Mouse (Mus musculus) forebrain, embryonic 12.5 days (tissue): ENCODE results near the gene Srsf4. TPM values are rescaled to one million over a fixed set of nuclear protein-coding genes. Genes with fewer than 3 reads are reported as not detected.

Experiments
- ATAC-seq: fragments of 200-750 bp; cut with Nextera tagmentation; 2 replicates; pipeline ENCODE4 v1.8.0; 2017; ENCODE audit warnings: moderate TSS enrichment; ENCODE audit not compliant: low FRiP score
- H3K27ac ChIP-seq: fragments of 300-500 bp; sonication (generic); 2 replicates; pipeline ENCODE4 v1.5.1; 2016; ENCODE audit warnings: mild to moderate bottlenecking
- H3K27me3 ChIP-seq: fragments of 300-500 bp; sonication (generic); 2 replicates; pipeline ENCODE4 v1.6.1; 2016; ENCODE audit warnings: mild to moderate bottlenecking
- H3K36me3 ChIP-seq: fragments of 300-500 bp; sonication (generic); replicated peaks from 2 replicates; pipeline ENCODE4 v1.6.1; 2016; ENCODE audit warnings: mild to moderate bottlenecking
- H3K4me1 ChIP-seq: fragments of 300-500 bp; sonication (generic); 2 replicates; pipeline ENCODE4 v1.6.1; 2016
- H3K4me2 ChIP-seq: fragments of 300-500 bp; sonication (generic); 2 replicates; pipeline ENCODE4 v1.6.1; 2016; ENCODE audit warnings: mild to moderate bottlenecking, moderate library complexity
- H3K4me3 ChIP-seq: fragments of 300-500 bp; sonication (generic); replicated peaks from 2 replicates; pipeline ENCODE4 v1.5.1; 2016; ENCODE audit warnings: mild to moderate bottlenecking
- H3K9ac ChIP-seq: fragments of 300-500 bp; sonication (generic); 2 replicates; pipeline ENCODE4 v1.6.1; 2016; ENCODE audit warnings: mild to moderate bottlenecking
- H3K9me3 ChIP-seq: fragments of 300-500 bp; sonication (generic); 2 replicates; pipeline ENCODE4 v1.6.1; 2016
- WGBS: fragments of 180-500 bp; shearing (Covaris S2); methylation state at CpG from one replicate; pipeline ENCODE4 v1.1.7; 2016; 5-methylcytosine and 5-hydroxymethylcytosine counted together
- polyA plus RNA-seq: library from polyadenylated mRNA; unstranded; fragments of >200 nt; fragmentation: Nextera tagmentation; extraction: Ambion mirVana; gene quantifications from 2 replicates; pipeline ENCODE4 v1.2.1, GENCODE M21; 2016

Srsf4 gene
- polyA plus RNA-seq, 1 experiment from 2014 or later, result 193 TPM

DNA sequence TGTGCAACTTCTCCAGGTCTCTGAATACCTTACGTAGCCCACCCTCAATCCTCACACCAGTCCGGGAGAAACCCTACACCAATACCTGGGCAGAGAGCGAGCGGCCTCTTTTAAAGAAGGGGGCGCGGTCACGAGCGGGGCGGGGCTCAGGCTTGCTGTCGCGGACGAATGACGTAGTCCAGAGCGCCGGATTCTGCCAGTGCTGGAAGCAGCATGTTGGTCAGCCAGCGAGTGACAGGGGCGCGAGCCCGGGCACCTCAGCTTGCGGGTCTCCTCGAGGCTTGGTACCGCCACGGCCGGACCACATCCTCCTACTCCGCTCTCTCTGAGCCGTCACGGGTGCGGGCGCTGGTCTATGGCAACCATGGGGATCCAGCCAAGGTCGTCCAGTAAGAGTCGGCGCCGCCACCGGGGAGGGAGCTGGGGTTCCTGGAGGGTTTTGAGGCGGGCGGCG lies 30.1 kb upstream of the Srsf4 start, which contains the start of gene Mecr:
Gene Mecr, plus strand, starts transcription at position 181 of the 454 bp plus-strand sequence.
- peak within 1 kb of the TSS; percentile 94 for H3K4me2 ChIP-seq
- peak within 1 kb of the TSS; percentile 73 for H3K9ac ChIP-seq
- peaks cover 30% of the 10 kb centered on the region for H3K27me3 ChIP-seq
- H3K36me3 ChIP-seq, result no peaks in the 10 kb centered on the region
- ATAC-seq, result peak; percentile 88
- WGBS, result under 1% methylated on average over 37 of the region's 37 CpGs
- peaks cover 16% of the 10 kb centered on the region for H3K4me1 ChIP-seq
- no peak within 1 kb of the TSS for H3K27ac ChIP-seq
- peak within 1 kb of the TSS; percentile 90 for H3K4me3 ChIP-seq
- H3K9me3 ChIP-seq, result no peaks in the 10 kb centered on the region

DNA sequence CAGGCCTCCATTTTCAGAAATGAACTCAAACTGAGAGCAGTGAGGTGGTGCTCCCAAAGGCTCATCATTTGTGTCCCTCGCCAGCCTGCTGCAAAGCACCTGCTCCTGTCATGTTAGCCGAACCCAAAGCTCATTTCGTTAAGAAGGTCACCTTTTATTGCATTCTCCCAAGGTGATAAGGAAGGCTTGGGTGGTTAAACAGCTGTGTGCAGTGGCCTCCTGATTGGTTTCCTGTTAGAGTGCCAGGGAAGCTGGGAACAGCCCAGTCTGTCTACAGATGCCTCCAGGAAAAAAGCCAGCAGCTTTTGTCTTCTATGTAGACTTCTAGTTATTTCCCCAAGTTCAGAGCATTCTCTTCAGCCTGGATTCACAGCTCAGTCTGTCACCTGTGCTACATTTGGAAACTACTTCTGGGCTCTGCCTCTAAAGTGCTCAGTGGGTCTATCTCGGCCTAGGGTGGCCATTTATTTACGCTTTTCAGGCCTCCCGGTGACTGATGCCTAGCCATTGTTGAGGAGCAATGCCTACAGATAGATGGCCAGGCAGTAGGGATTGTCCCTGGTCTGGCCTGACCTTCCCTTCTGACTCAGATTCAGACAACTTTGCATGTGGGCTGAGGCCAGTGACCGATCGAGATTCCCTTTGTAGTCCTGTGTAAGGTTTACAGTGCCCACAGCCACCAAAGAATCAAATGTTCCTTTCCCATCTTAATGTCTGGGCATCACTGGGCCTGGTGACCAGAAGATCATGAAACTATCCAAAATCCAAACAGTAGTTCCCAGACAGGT lies 27.2 kb upstream of the Srsf4 start:
- Histone ChIP-seq H3K36me3 (no peaks in the 10 kb centered on the region), H3K27me3 (0 out of 2 replicates have a peak, but pooled peaks cover 9% of the 10 kb centered on the region), H3K4me3 (no peak overlapping the region), H3K9me3 (no peaks in the 10 kb centered on the region), H3K9ac (no peak overlapping the region), H3K4me1 (peaks cover 24% of the 10 kb centered on the region), H3K4me2 (no peak overlapping the region), H3K27ac (no peak overlapping the region)
- WGBS, result 87% methylated on average over 8 of the region's 8 CpGs
- no peak for ATAC-seq

- no peak for ATAC-seq
- Histone ChIP-seq H3K4me2 (no peak overlapping the region), H3K36me3 (no peaks in the 10 kb centered on the region), H3K9me3 (no peaks in the 10 kb centered on the region), H3K4me1 (peaks cover 22% of the 10 kb centered on the region), H3K27me3 (no peaks in the 10 kb centered on the region), H3K9ac (no peak overlapping the region), H3K4me3 (no peak overlapping the region), H3K27ac (no peak overlapping the region)
- WGBS, result 86% methylated on average over 6 of the region's 6 CpGs
Observed at GRCm38 (mm10) chr4:131848082-131848481, 25.3 kb upstream of the Srsf4 start.

DNA sequence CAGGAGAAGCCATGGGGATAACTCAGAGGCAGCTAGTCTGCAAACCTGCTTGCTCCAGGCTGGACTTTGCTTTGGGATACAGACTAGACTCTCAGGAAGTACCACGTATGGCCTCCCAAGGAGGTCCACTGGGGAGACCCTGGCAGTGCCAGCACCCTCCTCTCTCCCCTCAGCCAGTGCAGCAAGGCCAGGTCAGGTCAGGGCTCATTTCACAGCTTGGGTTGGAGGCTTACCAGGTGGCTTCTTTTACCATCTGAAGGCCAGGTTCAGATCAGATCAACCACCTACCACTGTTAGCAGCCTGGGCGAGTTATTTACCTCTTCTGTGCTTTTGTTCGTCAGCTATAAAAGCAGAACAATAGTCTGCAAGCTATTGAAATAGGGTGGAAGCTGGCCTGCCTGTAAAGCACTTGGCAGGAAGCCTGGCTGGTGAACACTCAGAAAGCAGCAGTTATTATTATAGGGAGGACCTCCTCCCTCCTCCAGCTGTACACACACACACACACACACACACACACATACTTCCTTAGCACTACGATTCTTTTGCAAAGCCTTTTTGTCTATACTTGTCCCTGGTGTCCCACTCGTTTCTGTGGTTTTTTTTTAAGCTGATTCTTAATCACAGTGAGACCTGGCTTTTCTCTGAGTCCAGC lies 23.3 kb upstream of the Srsf4 start:
- Histone ChIP-seq H3K9me3 (no peaks in the 10 kb centered on the region), H3K4me2 (no peak overlapping the region), H3K9ac (no peak overlapping the region), H3K27me3 (no peaks in the 10 kb centered on the region), H3K27ac (peak overlapping the region; percentile 76), H3K4me3 (no peak overlapping the region), H3K4me1 (peaks cover 11% of the 10 kb centered on the region; the same call in 1 of the 2 replicates), H3K36me3 (no peaks in the 10 kb centered on the region)
- ATAC-seq, result no peak
- WGBS, result 17% methylated on average over 5 of the region's 5 CpGs

GRCm38 (mm10) chr4:131854950-131855349 lies 18.5 kb upstream of the Srsf4 start:
- Histone ChIP-seq H3K4me1 (peaks cover 8% of the 10 kb centered on the region; the same call in 1 of the 2 replicates), H3K9me3 (no peaks in the 10 kb centered on the region)
- ATAC-seq, result no peak

DNA sequence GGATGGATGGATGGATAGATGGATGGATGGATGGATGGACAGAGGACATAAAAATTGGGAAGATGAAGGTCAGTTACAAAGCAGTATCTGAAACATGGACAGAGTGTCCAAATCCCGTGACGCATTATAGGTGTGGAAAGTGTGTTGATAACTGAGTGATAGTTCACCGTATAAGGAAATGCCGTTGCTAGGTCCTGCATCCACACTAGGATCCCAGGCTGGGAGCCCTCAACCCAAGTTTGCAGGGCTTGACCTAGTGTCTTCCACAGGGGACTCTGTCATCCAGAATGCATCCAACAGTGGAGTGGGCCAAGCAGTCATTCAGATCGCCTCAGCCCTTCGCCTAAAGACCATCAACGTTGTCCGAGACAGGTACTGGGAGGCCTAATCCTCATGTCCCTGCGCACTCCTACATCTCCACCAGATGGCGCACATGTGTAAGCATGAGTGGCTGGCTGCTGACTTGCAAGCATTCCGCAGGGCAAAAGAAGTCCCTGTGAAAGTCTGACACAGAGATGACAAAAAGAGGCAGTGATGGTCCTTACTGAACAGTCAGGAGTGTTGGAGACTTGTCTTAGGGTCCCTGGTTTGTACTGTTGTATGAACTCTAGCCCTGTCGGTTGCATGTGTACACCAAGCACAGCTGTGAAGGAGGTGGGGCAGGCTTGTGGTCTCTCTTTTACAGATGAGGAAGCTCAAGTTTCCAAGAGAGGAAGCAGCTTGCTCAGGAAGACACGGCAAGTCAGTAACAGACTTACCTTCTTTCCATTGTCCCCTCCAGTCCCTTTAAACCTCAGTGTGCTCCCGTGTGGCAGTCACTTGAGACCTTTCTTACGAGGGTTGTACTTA lies 12.7 kb upstream of the Srsf4 start:
- ATAC-seq, result no peak
- Histone ChIP-seq H3K9me3 (no peaks in the 10 kb centered on the region), H3K27me3 (no peaks in the 10 kb centered on the region), H3K9ac (no peak overlapping the region), H3K27ac (no peak overlapping the region), H3K4me1 (no peaks in the 10 kb centered on the region), H3K36me3 (peaks cover 26% of the 10 kb centered on the region), H3K4me2 (no peak overlapping the region), H3K4me3 (no peak overlapping the region)
- WGBS, result 49% methylated on average over 15 of the region's 15 CpGs

More at GRCm38 (mm10) chr4:131854950-131855349, 18.5 kb upstream of the Srsf4 start:
- H3K4me3 ChIP-seq, result no peak overlapping the region
- no peak overlapping the region for H3K9ac ChIP-seq
- no peak overlapping the region for H3K4me2 ChIP-seq
- no peaks in the 10 kb centered on the region for H3K27me3 ChIP-seq
- H3K36me3 ChIP-seq, result peaks cover 8% of the 10 kb centered on the region
- 83% methylated on average over 5 of the region's 5 CpGs for WGBS
- H3K27ac ChIP-seq, result no peak overlapping the region

GRCm38 (mm10) chr4:131861341-131861739 lies 12.1 kb upstream of the Srsf4 start:
- Histone ChIP-seq H3K9me3 (no peaks in the 10 kb centered on the region), H3K36me3 (peaks cover 31% of the 10 kb centered on the region), H3K4me1 (no peaks in the 10 kb centered on the region), H3K4me3 (no peak overlapping the region), H3K9ac (no peak overlapping the region), H3K27ac (no peak overlapping the region), H3K4me2 (no peak overlapping the region), H3K27me3 (no peaks in the 10 kb centered on the region)
- 87% methylated on average over 4 of the region's 4 CpGs for WGBS
- ATAC-seq, result no peak

DNA sequence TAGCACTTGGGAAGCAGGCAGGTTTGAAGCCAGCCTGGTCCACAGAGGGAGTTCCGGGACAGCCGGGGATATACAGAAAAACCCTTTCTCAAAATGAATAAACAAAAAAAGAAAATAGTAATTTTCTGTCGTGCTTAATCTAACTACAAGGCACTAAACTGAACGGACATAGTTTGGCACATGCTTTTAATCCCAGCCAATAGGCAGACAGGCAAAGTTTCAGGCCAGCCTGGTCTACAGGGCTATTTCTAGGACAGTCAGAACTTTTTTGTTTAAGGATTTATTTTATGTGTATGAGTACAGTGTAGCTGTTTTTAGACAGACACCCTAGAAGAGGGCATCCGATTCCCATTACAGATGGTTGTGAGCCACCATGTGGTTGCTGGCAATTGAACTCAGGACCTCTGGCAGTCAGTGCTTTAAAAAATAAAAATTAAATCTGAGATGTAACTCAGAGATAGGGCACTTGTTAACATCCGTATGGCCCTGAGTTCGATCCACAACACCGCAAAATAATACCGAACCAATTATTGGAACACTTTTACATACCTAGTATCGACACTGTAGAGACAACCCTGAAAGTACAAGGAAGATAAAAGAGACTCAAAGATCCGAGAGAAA lies 635 bp upstream of the Srsf4 start:
- Histone ChIP-seq H3K27me3 (no peaks in the 10 kb centered on the region), H3K4me1 (peaks cover 32% of the 10 kb centered on the region), H3K4me2 (peak overlapping the region; percentile 61), H3K27ac (peak overlapping the region; percentile 100), H3K9ac (peak overlapping the region; percentile 99), H3K4me3 (peak overlapping the region; percentile 94), H3K36me3 (peaks cover 9% of the 10 kb centered on the region; the same call in 1 of the 2 replicates), H3K9me3 (no peaks in the 10 kb centered on the region)
- WGBS, result 11% methylated on average over 11 of the region's 11 CpGs
- peak; percentile 24 for ATAC-seq

DNA sequence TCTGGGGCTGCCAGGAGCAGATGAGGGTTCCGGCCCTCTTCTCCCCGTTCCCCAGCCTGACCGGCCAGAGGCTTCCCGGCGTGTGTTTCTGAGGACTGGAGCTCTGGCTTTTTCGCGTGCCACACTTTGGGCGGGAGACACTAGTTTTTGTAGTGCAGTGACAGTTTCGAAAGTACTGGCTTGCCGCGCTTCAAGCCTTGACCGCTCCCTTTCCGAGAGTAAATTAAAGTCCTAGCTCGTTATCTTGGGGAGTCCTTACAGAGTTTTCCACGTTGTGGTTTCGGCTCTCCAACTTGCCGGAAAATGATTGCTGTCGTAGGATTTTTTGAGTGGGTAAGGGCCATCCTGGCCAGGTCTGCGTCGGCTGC lies 736 bp downstream of the Srsf4 start:
- Histone ChIP-seq H3K4me3 (peak overlapping the region; percentile 94), H3K36me3 (peaks cover 5% of the 10 kb centered on the region; the same call in 1 of the 2 replicates), H3K9ac (peak overlapping the region; percentile 99), H3K27ac (peak overlapping the region; percentile 100), H3K9me3 (no peaks in the 10 kb centered on the region), H3K4me2 (peak overlapping the region; percentile 90), H3K27me3 (no peaks in the 10 kb centered on the region), H3K4me1 (peaks cover 40% of the 10 kb centered on the region)
- WGBS, result under 1% methylated on average over 20 of the region's 20 CpGs
- ATAC-seq, result peak; percentile 7; the same call in 1 of the 2 replicates

DNA sequence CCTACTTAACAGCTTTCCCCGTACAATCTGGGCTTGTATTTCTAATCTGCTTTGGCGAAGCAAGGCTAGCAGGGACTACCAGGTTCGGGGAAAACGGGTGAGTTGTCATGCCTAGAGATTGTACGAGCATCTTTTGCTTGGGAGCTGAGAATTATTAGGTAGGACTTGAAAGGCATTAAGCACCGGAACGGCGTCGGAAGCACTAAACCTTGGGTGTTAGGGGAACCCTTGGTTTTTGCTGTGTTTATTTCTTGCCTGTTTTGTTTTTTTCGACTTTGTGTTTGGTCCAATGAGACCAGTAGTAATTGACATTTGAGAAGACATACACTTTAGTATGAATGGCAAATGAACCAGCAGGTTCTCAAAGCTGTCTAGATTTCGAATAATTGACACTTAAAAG lies 1.1 kb downstream of the Srsf4 start:
- no peaks in the 10 kb centered on the region for H3K9me3 ChIP-seq
- peak overlapping the region; percentile 100 for H3K27ac ChIP-seq
- peaks cover 43% of the 10 kb centered on the region for H3K4me1 ChIP-seq
- H3K36me3 ChIP-seq, result peaks cover 5% of the 10 kb centered on the region; the same call in 1 of the 2 replicates
- peak overlapping the region; percentile 90 for H3K4me2 ChIP-seq
- H3K27me3 ChIP-seq, result no peaks in the 10 kb centered on the region
- H3K9ac ChIP-seq, result peak overlapping the region; percentile 99
- no peak for ATAC-seq
- 4% methylated on average over 11 of the region's 11 CpGs for WGBS
- peak overlapping the region; percentile 94 for H3K4me3 ChIP-seq

- peak overlapping the region; percentile 90 for H3K4me2 ChIP-seq
- 41% methylated on average over 3 of the region's 3 CpGs for WGBS
- H3K9ac ChIP-seq, result peak overlapping the region; percentile 99
- no peak overlapping the region for H3K27ac ChIP-seq
- peaks cover 2% of the 10 kb centered on the region; the same call in 1 of the 2 replicates for H3K36me3 ChIP-seq
- no peaks in the 10 kb centered on the region for H3K9me3 ChIP-seq
- no peaks in the 10 kb centered on the region for H3K27me3 ChIP-seq
- peak overlapping the region; percentile 94 for H3K4me3 ChIP-seq
- peaks cover 49% of the 10 kb centered on the region for H3K4me1 ChIP-seq
- no peak for ATAC-seq
Observed at GRCm38 (mm10) chr4:131875242-131875641, 1.8 kb downstream of the Srsf4 start.
